Mouse (Mus musculus) liver, embryonic 16.5 days (tissue): ENCODE results near the gene Usp5. TPM values are rescaled to one million over a fixed set of nuclear protein-coding genes. Genes with fewer than 3 reads are reported as not detected.
A peak's percentile ranks its signal among the peaks of the same experiment; 100 is the strongest.

Experiments used
- ATAC-seq: fragments of 200-750 bp; cut with Nextera tagmentation; 2 replicates; pipeline ENCODE4 v1.8.0; 2017; ENCODE audit warnings: low read depth, mild to moderate bottlenecking, moderate number of reproducible peaks, moderate library complexity
- H3K27ac ChIP-seq: fragments of 300-500 bp; sonication (generic); 2 replicates; pipeline ENCODE4 v1.5.1; 2014; ENCODE audit warnings: mild to moderate bottlenecking, low read length
- H3K27me3 ChIP-seq: fragments of 300-500 bp; sonication (generic); 2 replicates; pipeline ENCODE4 v1.6.1; 2014; ENCODE audit warnings: low read depth, low read length, mixed read lengths; ENCODE audit not compliant: control insufficient read depth, insufficient read depth
- H3K36me3 ChIP-seq: fragments of 300-500 bp; sonication (generic); 2 replicates; pipeline ENCODE4 v1.6.1; 2014; ENCODE audit warnings: mild to moderate bottlenecking; ENCODE audit not compliant: control insufficient read depth, insufficient read depth
- H3K4me1 ChIP-seq: fragments of 300-500 bp; sonication (generic); 2 replicates; pipeline ENCODE4 v1.6.1; 2014; ENCODE audit warnings: low read depth, low read length, mixed read lengths; ENCODE audit not compliant: control insufficient read depth
- H3K4me2 ChIP-seq: fragments of 300-500 bp; sonication (generic); 2 replicates; pipeline ENCODE4 v1.6.1; 2014; ENCODE audit warnings: low read depth, low read length, mixed read lengths
- H3K4me3 ChIP-seq: fragments of 300-500 bp; sonication (generic); 2 replicates; pipeline ENCODE4 v1.5.1; 2014; ENCODE audit warnings: low read depth, mild to moderate bottlenecking, low read length
- H3K9ac ChIP-seq: fragments of 300-500 bp; sonication (generic); 2 replicates; pipeline ENCODE4 v1.6.1; 2014; ENCODE audit warnings: low read depth, low read length
- H3K9me3 ChIP-seq: fragments of 300-500 bp; sonication (generic); replicated peaks from 2 replicates; pipeline ENCODE4 v1.6.1; 2016; ENCODE audit warnings: low read length; ENCODE audit not compliant: control insufficient read depth
- WGBS: fragments of 180-500 bp; shearing (Covaris S2); extraction: QIAGEN DNeasy Blood & Tissue Kit; methylation state at CpG from one replicate; pipeline ENCODE4 v1.1.7; 2014; ENCODE audit not compliant: insufficient replicate concordance; 5-methylcytosine and 5-hydroxymethylcytosine counted together
- polyA plus RNA-seq: library from polyadenylated mRNA; unstranded; fragments of >200 nt; fragmentation: Nextera tagmentation; extraction: Ambion mirVana; gene quantifications from 2 replicates; pipeline ENCODE4 v1.2.1, GENCODE M21; 2015

The Usp5 gene
- polyA plus RNA-seq, 1 experiment from 2014 or later, result 52.7 TPM

DNA sequence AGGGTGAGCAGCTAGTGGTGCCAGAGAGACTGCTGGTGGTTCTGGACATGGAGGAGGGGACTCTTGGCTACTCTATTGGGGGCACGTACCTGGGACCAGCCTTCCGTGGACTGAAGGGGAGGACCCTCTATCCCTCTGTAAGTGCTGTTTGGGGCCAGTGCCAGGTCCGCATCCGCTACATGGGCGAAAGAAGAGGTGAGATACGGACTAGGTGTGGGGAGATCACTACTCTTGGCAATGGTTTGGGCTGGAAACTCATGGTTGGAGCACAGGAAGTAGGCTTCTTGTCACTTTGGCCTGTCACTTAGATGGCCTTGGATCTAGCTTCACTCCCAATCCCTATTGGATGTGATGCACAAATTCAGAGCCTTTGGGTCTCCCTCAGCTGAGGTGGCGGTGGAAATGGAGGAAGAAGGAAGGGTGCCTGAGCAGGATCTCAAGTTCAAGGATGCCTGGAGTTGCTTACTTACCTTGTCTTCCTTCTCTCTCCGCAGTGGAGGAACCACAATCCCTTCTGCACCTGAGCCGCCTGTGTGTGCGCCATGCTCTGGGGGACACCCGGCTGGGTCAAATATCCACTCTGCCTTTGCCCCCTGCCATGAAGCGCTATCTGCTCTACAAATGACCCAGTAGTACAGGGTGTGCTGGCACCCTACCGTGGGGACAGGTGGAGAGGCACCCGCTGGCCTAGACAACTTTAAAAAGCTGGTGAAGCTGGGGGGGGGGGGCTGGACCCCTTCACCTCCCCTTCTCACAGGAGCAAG, 19.3 kb downstream of the Usp5 start:
- Histone ChIP-seq H3K9me3 (no peaks in the 10 kb centered on the region), H3K9ac (peak overlapping the region; percentile 87), H3K4me2 (peak overlapping the region; percentile 99), H3K36me3 (peaks cover 12% of the 10 kb centered on the region), H3K27me3 (no peaks in the 10 kb centered on the region), H3K4me1 (peaks cover 63% of the 10 kb centered on the region), H3K4me3 (peak overlapping the region; percentile 88), H3K27ac (peak overlapping the region; percentile 93)
- ATAC-seq, result no peak
- WGBS, result 44% methylated on average over 14 of the region's 14 CpGs

DNA sequence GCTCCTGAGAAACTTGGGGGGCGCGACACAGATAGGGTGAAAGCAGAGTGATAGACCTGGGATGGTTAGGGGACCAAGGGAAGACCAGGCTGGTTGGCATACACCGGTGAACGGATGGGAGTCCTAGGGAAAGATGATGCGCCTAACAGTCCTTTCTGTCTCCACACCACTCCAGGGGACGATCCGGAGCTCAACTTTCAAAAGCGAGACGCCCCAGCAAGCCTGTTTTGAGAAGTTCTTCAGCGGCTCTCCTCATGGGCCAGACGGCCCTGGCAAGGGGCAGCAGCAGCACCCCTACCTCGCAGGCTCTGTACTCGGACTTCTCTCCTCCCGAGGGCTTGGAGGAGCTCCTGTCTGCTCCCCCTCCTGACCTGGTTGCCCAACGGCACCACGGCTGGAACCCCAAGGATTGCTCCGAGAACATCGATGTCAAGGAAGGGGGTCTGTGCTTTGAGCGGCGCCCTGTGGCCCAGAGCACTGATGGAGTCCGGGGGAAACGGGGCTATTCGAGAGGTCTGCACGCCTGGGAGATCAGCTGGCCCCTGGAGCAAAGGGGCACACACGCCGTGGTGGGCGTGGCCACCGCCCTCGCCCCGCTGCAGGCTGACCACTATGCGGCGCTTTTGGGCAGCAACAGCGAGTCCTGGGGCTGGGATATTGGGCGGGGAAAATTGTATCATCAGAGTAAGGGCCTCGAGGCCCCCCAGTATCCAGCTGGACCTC, 20.1 kb downstream of the Usp5 start:
- Histone ChIP-seq H3K4me1 (peaks cover 61% of the 10 kb centered on the region), H3K4me2 (peak overlapping the region; percentile 99), H3K27ac (peak overlapping the region; percentile 93), H3K9me3 (no peaks in the 10 kb centered on the region), H3K36me3 (peaks cover 12% of the 10 kb centered on the region), H3K9ac (peak overlapping the region; percentile 87), H3K4me3 (peak overlapping the region; percentile 88), H3K27me3 (no peaks in the 10 kb centered on the region)
- peak; percentile 31 for ATAC-seq
- WGBS, result under 1% methylated on average over 35 of the region's 35 CpGs

DNA sequence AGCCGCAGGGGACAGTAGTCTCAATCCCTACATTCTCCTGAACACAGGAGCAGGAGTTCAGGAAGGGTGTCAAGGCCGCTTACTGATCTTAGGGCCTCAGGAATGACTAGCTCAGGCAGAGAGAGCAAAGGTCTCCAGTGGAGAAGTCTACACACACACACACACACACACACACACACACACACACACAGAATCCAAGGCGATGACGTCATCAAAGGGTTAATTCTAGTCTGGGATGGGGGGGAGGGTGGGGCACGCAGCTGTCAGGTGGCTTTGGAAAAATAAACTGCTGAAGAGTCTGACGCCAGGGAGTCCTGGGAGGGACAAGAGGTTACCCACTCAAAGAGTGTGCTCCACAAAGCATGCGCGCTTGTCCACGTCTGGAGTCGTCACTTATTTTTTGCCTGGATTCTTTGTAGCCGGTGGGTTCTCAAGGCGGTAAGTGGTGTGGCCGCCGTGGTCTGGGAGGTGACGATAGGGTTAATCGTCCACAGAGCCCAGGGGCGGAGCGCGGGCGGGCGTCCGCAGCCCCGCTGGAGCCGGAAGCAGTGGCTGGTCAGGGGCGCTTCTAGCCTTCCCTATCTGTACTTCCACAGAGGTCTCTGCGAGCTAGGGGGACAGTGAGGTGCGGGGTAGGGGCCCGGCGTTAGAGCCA, 20.8 kb downstream of the Usp5 start, which contains the start of gene Spsb2:
Gene Spsb2 (plus strand): TSS at position 304 of the 655 bp plus-strand sequence.
- Histone ChIP-seq H3K4me3 (peak within 1 kb of the TSS; percentile 88), H3K27me3 (no peaks in the 10 kb centered on the region), H3K36me3 (peaks cover 12% of the 10 kb centered on the region), H3K4me1 (peaks cover 60% of the 10 kb centered on the region), H3K9ac (peak within 1 kb of the TSS; percentile 87), H3K9me3 (no peaks in the 10 kb centered on the region), H3K4me2 (peak within 1 kb of the TSS; percentile 99), H3K27ac (peak within 1 kb of the TSS; percentile 93)
- peak; percentile 60 for ATAC-seq
- WGBS, result 3% methylated on average over 29 of the region's 29 CpGs

DNA sequence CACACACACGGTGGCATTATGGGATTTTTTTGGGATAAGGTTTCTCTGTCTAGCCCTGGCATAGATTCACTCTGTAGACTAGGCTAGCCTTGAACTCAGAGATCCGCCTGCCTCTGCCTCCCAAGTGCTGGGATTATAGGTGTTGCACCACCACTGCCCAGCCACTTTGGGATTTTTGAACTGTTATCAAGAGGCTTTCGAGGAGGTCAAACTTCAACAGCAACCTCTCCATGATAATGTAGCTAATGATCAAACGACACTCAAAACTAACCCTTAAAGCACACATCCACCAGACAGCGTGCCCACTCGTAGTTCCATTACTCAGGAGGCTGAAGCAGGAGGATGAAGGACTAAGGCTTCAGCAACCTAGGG, 21.3 kb downstream of the Usp5 start:
- H3K4me3 ChIP-seq, result peak overlapping the region; percentile 88
- peaks cover 56% of the 10 kb centered on the region for H3K4me1 ChIP-seq
- 55% methylated on average over 6 of the region's 6 CpGs for WGBS
- H3K9me3 ChIP-seq, result no peaks in the 10 kb centered on the region
- H3K9ac ChIP-seq, result peak overlapping the region; percentile 87
- H3K4me2 ChIP-seq, result peak overlapping the region; percentile 99
- H3K27ac ChIP-seq, result peak overlapping the region; percentile 93
- peaks cover 12% of the 10 kb centered on the region for H3K36me3 ChIP-seq
- no peak for ATAC-seq
- no peaks in the 10 kb centered on the region for H3K27me3 ChIP-seq

DNA sequence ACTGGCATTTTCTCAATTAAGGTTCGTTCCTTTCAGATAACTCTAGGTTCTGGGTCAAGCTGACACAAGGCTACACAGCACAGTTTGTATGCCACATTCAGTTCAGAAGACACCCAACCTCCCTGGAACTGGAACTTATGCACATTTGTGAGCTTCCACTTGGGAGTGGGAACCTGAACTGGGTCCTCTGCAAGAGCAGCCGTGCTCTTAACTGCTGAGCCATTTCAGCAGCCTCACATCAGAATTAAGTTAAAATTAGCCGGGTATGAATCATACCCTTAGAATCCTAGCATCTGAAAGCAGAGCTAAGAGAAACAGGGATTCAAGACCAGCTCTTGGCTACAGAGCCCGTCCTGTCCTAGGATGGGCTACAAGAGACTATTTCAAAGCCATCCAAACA, 21.9 kb downstream of the Usp5 start:
- H3K27me3 ChIP-seq, result no peaks in the 10 kb centered on the region
- no peak overlapping the region for H3K4me2 ChIP-seq
- peaks cover 53% of the 10 kb centered on the region for H3K4me1 ChIP-seq
- ATAC-seq, result no peak
- H3K27ac ChIP-seq, result no peak overlapping the region
- no peak overlapping the region for H3K4me3 ChIP-seq
- H3K9me3 ChIP-seq, result no peaks in the 10 kb centered on the region
- no peak overlapping the region for H3K9ac ChIP-seq
- H3K36me3 ChIP-seq, result peaks cover 12% of the 10 kb centered on the region
- WGBS, result 71% methylated on average over 4 of the region's 4 CpGs

DNA sequence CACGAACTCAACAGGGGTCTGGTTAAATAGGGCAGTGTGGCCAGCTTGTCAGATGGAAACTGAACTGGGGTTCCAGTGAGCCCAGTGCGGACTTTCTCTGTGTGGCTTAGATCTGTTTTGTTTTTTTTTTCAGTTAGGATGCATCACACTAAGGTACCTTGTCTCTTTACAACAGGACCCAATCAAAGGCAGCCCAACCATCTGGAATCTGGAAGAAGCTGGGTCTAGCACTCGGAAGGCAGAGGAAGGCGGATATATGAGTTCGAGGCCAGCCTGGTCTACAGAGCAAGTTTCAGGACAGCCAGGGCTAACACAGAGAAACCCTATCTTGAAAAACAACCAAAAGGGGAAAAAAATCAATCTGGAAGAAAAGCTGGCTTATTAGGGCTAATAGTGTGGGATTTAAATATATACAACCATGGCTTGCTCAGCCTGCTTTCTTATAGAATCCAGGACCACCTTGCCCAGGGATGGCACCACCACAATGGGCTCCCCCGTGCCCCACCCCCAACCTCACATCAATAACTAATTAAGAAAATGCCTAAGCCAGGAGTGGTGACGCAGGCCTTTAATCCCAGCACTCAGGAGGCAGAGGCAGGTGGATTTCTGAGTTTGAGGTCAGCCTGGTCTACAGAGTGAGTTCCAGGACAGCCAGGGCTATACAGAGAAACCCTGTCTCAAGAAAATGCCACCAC, 22.7 kb downstream of the Usp5 start:
- no peak for ATAC-seq
- H3K4me2 ChIP-seq, result peak overlapping the region; percentile 89
- H3K27me3 ChIP-seq, result no peaks in the 10 kb centered on the region
- peak overlapping the region; percentile 88 for H3K27ac ChIP-seq
- H3K9ac ChIP-seq, result no peak overlapping the region; the same call in 1 of the 2 replicates
- no peaks in the 10 kb centered on the region for H3K9me3 ChIP-seq
- 76% methylated on average over 7 of the region's 7 CpGs for WGBS
- peak overlapping the region; percentile 63 for H3K4me3 ChIP-seq
- H3K4me1 ChIP-seq, result peaks cover 46% of the 10 kb centered on the region
- H3K36me3 ChIP-seq, result peaks cover 5% of the 10 kb centered on the region

DNA sequence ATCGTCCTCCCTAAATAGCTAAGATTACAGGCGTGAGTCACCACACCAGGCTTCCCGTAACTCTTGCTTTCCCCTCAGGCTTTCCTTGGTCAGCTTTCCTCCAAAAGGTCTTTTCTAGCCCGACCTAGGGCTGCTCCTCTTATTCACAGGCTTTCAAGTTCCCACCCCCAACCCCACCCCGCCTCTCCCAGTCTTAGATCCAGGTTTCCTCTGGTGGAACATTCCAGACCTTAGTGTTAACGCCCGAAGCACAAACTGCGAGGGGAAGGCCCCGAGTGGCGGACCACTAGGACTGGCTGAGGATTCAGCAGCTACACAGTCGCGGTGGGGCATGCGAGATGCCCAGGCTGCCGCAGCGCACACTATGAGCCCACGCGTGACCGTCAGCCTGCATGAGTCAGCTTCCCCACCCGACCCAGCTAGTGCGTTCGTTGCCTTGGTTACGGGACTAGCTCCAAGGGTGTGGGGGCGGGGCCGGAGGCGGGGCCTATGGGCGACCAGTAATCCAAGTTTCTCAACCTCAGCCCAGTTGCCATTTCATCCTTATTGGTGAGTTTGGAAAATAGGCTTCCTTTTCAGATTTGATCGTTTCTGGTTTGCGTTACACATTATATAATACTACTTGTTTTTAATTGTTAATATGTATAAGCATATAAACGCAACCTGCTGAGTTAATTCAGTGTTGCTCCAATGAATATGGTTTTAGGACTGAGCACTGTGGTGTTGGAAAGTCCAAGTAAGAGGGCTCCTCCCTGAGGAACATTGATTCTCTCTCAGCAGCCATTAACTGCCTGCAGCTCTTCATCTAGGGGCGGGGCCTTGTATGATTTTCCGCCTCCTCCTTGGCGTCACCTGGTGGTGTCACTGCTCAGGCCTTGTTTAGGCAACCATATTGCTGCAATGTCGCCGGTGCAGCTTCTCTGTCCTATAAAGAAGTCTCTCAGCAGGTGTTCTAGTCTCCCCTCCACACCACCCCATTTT, 23.7 kb downstream of the Usp5 start:
- peak overlapping the region; percentile 63 for H3K4me3 ChIP-seq
- ATAC-seq, result peak; percentile 77
- H3K36me3 ChIP-seq, result no peaks in the 10 kb centered on the region
- peak overlapping the region; percentile 88 for H3K27ac ChIP-seq
- H3K4me1 ChIP-seq, result peaks cover 45% of the 10 kb centered on the region
- no peaks in the 10 kb centered on the region for H3K27me3 ChIP-seq
- no peaks in the 10 kb centered on the region for H3K9me3 ChIP-seq
- 2% methylated on average over 34 of the region's 34 CpGs for WGBS
- H3K9ac ChIP-seq, result peak overlapping the region; percentile 56
- peak overlapping the region; percentile 89 for H3K4me2 ChIP-seq

DNA sequence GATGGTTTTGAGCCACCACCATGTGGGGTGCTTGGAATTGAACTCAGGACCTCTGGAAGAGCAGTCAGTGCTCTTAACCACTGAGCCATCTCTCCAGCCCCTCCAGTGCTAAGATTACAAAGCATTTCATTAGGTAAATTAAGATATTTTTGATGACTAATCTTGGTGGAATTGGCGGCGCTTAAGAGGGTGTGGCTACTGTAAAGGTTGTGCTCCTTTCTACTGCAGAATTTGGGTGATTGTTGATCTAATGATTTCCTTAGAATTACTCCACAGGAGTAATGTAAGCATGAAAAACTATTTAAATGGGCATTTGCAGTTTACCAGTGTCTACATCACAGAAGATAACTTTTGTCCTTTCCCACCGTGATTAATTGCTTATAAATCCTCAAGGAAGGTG, 24.9 kb downstream of the Usp5 start:
- no peak overlapping the region for H3K4me3 ChIP-seq
- no peak overlapping the region for H3K27ac ChIP-seq
- H3K4me2 ChIP-seq, result no peak overlapping the region
- H3K9ac ChIP-seq, result no peak overlapping the region
- WGBS, result 41% methylated on average over 3 of the region's 3 CpGs
- H3K4me1 ChIP-seq, result peaks cover 36% of the 10 kb centered on the region
- no peaks in the 10 kb centered on the region for H3K36me3 ChIP-seq
- H3K9me3 ChIP-seq, result no peaks in the 10 kb centered on the region
- no peak for ATAC-seq
- H3K27me3 ChIP-seq, result no peaks in the 10 kb centered on the region
